Mouse (Mus musculus) lung, postnatal 0 days (tissue): ENCODE results near the gene Pced1b.

ENCODE experiments used
- CTCF ChIP-seq: IDR thresholded peaks from 2 replicates; pipeline ENCODE4 v1.5.1; 2016; ENCODE audit warnings: antibody characterized with exemption, mild to moderate bottlenecking
- EP300 ChIP-seq: IDR thresholded peaks from 2 replicates; pipeline ENCODE4 v1.6.1; 2016; ENCODE audit warnings: antibody characterized with exemption, mild to moderate bottlenecking, control low read depth

GRCm38 (mm10) chr15:97318365-97319001, 71.6 kb downstream of the Pced1b start:
- no peak for TF ChIP-seq CTCF
- no peak for TF ChIP-seq EP300
